Mouse (Mus musculus): Measurements from ENCODE around the gene Psmd13.
A peak's percentile ranks its signal among the peaks of the same experiment; 100 is the strongest.
"Not testable (repeated sequence)": the region's sequence is repeated elsewhere in the genome, so short reads cannot be mapped to it uniquely, and the experiment has no call there.

The Psmd13 gene

DNA sequence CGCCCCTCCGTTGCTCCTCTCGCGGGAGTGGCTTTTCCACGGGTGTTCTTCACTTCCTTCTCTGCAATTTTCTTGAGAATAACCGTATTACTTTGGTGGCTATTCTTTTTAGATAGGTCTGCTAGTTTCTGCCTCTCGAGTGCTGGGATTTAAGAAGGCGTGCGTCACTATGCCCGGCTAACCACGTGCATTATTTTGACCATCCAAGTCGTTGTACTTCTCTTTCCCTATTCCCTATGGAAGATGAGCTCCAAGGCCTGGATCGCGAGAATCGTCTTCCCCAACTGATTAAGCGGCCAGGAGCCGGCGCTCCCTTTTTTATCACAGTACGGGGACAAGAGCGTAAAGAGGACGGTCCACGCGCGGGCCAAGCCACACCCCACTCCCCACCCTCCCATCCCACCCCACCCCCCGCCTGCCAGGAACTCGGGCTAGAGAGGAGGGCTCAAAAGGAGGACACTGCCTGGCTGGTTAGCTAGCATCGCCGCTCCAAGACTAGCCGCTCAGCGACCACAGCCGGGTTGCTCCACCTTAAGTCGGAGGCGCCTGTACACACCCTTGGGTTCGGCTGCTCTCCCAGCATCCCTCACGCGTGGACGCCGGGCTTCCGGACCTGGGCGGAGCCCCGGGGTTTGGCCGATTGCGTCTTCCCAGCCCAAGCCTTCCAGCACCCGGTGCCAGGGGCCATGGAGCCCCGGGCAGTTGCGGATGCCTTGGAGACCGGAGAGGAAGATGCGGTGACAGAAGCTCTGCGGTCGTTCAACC, 24.8 kb upstream of the Psmd13 start, which contains the start of gene Ric8a:
Gene Ric8a, plus strand, starts transcription at position 173 of the 765 bp plus-strand sequence.
- peak; percentile 89 to 90 for DNase-seq (ENCODE audit: low spot score in 2 of 2)

DNA sequence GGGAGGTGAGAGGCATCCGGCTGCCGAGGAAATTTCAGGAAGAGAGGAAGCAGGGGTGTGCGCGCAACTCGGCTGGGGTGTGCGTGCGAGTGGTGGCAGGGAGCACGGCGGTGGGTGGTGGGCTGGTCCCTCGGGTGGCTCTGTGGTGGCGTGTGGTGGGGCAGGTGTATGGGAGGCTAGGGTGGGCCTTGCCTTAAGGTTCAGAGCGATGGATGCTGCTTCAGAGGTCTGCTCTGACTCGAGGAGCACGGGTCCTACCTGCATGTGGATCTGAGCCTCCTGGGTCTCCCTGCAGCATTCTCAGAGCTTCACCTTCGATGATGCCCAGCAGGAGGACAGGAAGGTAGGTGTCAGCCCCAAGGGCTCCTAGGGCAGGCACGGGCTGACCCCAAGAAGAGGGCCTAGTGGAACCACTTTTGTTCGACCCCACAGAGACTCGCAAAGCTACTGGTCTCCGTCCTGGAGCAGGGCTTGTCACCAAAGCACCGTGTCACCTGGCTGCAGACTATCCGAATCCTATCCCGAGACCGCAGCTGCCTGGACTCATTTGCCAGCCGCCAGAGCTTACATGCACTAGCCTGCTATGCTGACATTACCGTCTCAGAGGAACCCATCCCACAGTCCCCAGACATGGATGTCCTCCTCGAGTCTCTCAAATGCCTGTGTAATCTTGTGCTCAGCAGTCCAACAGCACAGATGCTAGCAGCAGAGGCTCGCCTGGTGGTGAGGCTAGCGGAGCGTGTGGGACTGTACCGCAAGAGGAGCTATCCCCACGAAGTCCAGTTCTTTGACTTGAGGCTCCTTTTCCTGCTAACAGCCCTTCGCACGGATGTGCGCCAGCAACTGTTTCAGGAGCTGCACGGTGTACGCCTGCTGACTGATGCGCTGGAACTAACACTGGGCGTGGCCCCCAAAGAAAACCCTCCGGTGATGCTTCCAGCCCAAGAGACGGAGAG, 23.9 kb upstream of the Psmd13 start, which contains the start of gene Bet1l:
Gene Bet1l, minus strand, starts transcription at position 28 of the 956 bp plus-strand sequence.
- no peak for DNase-seq (ENCODE audit: low spot score in 2 of 2)

GRCm38 (mm10) chr7:140858746-140859145, 23.0 kb upstream of the Psmd13 start:
- no peak for DNase-seq (ENCODE audit: low spot score in 2 of 2)

DNA sequence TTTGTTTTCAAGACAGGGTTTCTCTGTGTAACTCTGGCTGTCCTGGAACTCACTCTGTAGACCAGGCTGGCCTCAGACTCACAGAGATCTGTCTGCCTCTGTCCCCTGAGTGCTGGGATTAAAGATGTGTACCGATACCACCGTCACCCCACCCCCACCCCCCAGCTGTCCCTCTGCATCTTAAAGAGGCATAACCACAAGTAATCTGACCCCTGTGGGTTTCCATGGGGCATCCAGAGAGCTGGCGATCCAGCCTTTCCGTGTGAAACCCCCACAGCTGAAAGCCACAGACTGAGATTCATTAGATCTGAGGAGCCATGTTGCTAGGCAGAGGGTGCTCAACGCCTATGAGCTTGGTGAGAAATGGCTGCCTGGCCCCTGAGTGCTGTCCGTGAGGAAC, 21.8 kb upstream of the Psmd13 start:
- DNase-seq (ENCODE audit: low spot score in 2 of 2): no peak

GRCm38 (mm10) chr7:140860728-140861127, 21.0 kb upstream of the Psmd13 start:
- no peak for DNase-seq (ENCODE audit: low spot score in 2 of 2)

GRCm38 (mm10) chr7:140864761-140865160, 17.0 kb upstream of the Psmd13 start:
- DNase-seq (ENCODE audit: low spot score in 2 of 2): no peak

- DNase-seq (ENCODE audit: low spot score in 2 of 2): no peak
These were observed 7.5 kb upstream of the Psmd13 start for GRCm38 (mm10) chr7:140874224-140874623.

DNA sequence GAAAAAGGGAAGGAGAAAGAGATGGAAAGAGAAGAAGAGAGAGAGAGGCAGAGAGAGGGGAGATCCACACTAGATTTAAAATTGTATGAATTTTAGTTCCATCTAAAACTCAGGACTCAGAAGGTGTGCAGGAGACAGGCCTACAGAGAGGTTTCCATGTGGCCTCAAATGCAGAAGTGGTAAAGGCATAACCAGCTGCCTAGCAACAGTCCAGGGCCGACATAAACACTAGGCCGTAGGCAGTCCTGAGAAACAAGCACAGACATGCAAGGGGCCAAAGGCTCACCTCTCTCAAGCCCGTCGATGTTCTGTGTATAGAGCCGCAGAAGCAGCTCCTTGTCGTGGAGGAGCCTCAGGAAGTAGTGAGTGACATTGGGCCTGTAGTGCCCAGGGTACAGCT, 4.4 kb upstream of the Psmd13 start:
- no peak for DNase-seq (ENCODE audit: low spot score in 2 of 2)

DNA sequence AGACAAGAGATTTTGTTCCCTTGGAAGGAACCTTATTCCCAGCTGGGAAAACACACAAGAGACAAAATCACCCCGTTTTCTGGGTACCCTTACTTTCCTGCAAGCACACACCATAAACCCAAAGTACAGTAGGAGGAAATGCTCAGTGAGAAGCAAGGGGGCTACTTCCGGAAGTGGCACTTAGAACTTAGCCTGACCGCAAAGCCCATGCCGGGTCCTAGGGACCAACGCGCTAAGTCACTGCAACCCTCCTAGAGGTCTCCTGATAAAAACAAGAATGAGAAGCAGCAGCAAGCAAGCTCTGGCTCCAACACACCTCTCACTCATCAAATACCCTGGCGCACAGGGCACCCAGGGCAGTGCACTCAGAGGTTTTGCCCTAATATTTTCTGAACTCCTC, 2.4 kb upstream of the Psmd13 start:
- no peak for DNase-seq (ENCODE audit: low spot score in 2 of 2)

GRCm38 (mm10) chr7:140880419-140880818, 1.3 kb upstream of the Psmd13 start:
- DNase-seq (ENCODE audit: low spot score in 2 of 2): no peak

DNA sequence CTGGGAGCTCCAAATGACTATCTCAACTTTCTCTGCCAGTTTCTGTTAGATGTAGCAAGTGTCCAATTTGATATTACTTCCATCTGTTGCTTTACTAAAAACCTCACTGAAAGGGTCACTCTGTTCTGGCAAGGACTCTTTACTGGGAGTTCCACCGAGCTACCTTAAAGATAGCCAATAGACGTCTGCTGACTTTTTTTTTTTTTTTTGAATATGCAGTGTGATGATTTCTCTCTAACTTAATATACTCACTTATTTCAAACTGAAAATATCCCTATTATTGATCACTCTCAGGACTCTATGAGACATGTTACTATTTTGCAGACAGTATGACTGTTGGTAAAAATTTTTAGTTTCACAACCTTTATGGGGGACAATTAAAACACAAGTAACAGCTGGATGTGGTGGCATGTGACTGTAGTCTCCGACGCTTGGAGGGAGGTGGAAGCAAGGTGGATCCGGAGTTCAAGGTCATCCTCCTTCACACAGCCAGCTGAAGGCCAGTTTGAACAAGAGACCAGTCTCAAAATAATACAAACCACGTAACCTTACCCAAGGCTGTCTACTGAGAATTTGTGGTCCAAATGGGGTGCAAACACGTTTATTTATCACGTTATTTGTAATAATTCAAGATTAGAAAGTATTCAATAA, 778 bp upstream of the Psmd13 start:
- DNase-seq (ENCODE audit: low spot score in 2 of 2): no peak

DNA sequence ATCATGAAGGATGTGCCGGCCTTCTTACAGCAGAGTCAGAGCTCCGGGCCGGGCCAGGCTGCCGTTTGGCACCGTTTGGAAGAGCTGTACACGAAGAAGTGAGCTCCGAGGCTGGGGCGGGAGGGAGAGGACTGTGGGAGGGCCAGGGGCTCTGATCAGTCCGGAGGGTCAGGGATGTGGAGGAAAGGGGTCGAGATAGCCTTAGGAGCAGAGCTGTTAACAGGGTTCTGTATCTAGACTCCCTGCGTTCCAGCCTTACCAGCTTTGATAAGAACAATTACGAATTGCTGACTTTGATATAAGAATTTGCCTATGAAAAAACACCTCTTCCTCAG, 668 bp downstream of the Psmd13 start:
- no peak for DNase-seq (ENCODE audit: low spot score in 2 of 2)

- DNase-seq (ENCODE audit: low spot score in 2 of 2): not testable (repeated sequence)
These were observed 8.9 kb downstream of the Psmd13 start for GRCm38 (mm10) chr7:140890636-140891035.

DNA sequence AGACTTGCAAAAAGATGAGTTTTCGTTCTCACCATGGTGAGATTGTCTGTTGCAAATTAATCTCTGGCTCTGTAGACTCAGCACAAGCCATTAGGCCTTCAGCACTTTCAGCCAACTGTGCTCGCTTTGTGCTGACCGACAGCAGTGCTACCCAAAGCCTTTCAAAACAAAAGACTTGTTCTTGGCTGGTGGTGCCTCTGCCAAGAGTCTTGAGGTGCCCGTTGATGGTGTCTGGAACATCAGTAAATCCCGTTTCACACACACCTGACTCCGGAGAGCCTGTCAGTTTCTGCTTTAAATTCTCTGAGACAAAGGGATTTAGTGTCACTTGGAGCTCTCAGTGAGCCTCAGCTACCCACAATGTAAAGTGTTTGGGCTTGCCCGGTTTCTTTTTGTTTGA, 12.3 kb downstream of the Psmd13 start:
- no peak for DNase-seq (ENCODE audit: low spot score in 2 of 2)

- DNase-seq (ENCODE audit: low spot score in 2 of 2): no peak
These were observed 12.8 kb downstream of the Psmd13 start for GRCm38 (mm10) chr7:140894611-140895010.

DNA sequence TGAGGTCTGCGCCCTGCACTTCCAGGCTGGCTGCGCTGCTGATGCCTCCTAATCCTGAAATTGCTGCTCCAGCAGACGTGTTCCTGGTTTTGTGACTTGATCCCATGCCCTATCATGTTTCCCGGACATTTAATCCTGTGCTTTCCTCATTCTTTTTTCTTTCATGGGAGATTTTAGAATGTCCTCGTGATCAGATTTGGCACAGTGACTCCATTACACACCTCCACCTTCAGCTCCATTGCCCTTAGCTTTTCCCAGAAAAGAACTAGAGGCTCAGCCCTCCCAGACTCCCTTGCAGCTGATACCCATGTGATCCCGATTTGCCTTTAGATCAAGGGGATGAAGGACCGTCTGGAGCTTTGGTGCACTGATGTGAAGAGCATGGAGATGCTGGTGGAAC, 16.1 kb downstream of the Psmd13 start:
- DNase-seq (ENCODE audit: low spot score in 2 of 2): no peak

GRCm38 (mm10) chr7:140899121-140899520, 17.4 kb downstream of the Psmd13 start:
- no peak for DNase-seq (ENCODE audit: low spot score in 2 of 2)

- DNase-seq (ENCODE audit: low spot score in 2 of 2): no peak
These were observed 18.5 kb downstream of the Psmd13 start, which contains the start of gene Cox8b for GRCm38 (mm10) chr7:140900220-140900619. Gene Cox8b (minus strand): TSS chr7:140900446.

- no peak for DNase-seq (ENCODE audit: low spot score in 2 of 2)
These were observed 20.5 kb downstream of the Psmd13 start for GRCm38 (mm10) chr7:140902036-140902875.

GRCm38 (mm10) chr7:140903212-140903611, 21.4 kb downstream of the Psmd13 start:
- DNase-seq (ENCODE audit: low spot score in 2 of 2): peak; percentile 76 to 80

DNA sequence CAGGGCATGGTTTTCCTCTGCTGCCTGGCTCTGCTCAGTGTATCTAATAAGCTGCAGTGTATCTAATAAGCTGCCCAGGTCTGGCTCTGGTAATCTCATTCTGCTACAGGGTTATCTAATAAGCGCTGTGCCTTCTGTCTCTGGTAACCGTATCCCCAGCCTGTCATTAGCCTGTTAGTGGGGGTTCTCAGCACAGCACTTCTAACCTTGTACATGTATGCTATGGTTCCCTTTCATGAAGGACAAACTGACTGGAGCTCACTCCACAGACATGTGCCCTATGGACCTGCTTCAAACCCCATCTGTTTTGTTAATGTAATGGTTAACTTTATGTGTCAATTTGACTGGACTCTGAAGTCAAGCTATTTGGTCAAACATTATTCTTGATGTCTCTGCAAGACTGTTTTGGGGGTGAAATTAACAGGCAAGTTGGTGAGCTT, 23.9 kb downstream of the Psmd13 start:
- no peak for DNase-seq (ENCODE audit: low spot score in 2 of 2)
